8 mouse cellular contexts compared by ENCODE assay signal in the genomic region with DNA sequence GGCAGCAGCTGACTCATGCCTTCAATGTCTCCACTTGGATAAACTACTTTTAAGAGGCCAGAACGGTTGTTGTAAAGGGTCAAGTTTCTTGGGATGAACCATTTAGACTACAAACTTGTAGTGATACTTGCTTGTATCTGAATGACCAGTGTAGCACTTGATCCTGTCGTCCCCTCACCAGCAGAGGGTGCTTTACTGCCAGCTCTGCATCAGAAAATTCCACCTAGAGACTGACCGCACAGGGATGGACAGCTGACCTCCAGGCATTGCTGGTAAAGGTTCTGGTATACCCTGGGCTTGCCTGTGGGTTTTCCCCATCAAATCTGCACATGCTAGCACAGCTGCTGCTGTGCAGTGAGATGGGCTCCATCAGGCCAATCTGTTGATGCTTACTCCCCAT. TPM values are rescaled to one million over a fixed set of nuclear protein-coding genes. Genes with fewer than 3 reads are reported as not detected.
DNase-seq lines count a peak whose midpoint lies in the region; ATAC-seq lines count a peak whose summit lies in the region.

No protein-coding gene starts in this region.

- H3K27ac ChIP-seq in forebrain, embryonic 11.5 days (ENCODE audit: low read depth, low read length), result no peak overlapping the region
- H3K27ac ChIP-seq in forebrain, embryonic 10.5 days, result no peak overlapping the region
- no peak overlapping the region for H3K27ac ChIP-seq in neural tube, embryonic 15.5 days (replicated peaks)
- H3K27ac ChIP-seq in embryonic facial prominence, embryonic 12.5 days, result no peak overlapping the region
- no peak overlapping the region for H3K27ac ChIP-seq in forebrain, embryonic 12.5 days

- no peak overlapping the region for H3K4me2 ChIP-seq in forebrain, embryonic 11.5 days (ENCODE audit: low read depth, low read length, severe bottlenecking)
- H3K4me2 ChIP-seq in neural tube, embryonic 15.5 days, result no peak overlapping the region
- H3K4me2 ChIP-seq in embryonic facial prominence, embryonic 12.5 days (replicated peaks), result no peak overlapping the region
- no peak overlapping the region for H3K4me2 ChIP-seq in forebrain, embryonic 12.5 days

- H3K36me3 ChIP-seq in forebrain, embryonic 11.5 days (ENCODE audit: control insufficient read depth, insufficient read depth, low read length), result peaks cover 7% of the 10 kb centered on the region
- peaks cover 86% of the 10 kb centered on the region for H3K36me3 ChIP-seq in forebrain, embryonic 10.5 days (replicated peaks)
- H3K36me3 ChIP-seq in neural tube, embryonic 15.5 days, result peaks cover 56% of the 10 kb centered on the region
- peaks cover 59% of the 10 kb centered on the region for H3K36me3 ChIP-seq in embryonic facial prominence, embryonic 12.5 days
- peaks cover 60% of the 10 kb centered on the region for H3K36me3 ChIP-seq in forebrain, embryonic 12.5 days (replicated peaks)

- no peak overlapping the region for H3K9ac ChIP-seq in forebrain, embryonic 11.5 days (ENCODE audit: low read length)
- H3K9ac ChIP-seq in neural tube, embryonic 15.5 days (replicated peaks), result no peak overlapping the region
- no peak overlapping the region for H3K9ac ChIP-seq in embryonic facial prominence, embryonic 12.5 days
- H3K9ac ChIP-seq in forebrain, embryonic 12.5 days, result no peak overlapping the region

- DNase-seq in forebrain, embryonic 11.5 days (ENCODE audit: low spot score), result peak; percentile 56
- DNase-seq in forebrain, embryonic 10.5 days (ENCODE audit: extremely low spot score, low spot score), result no peak
- peak; percentile 40 for DNase-seq in neural tube, embryonic 10.5 days (ENCODE audit: extremely low spot score, low spot score)
- DNase-seq in lung, postnatal 25 days (ENCODE audit: low spot score), result peak; percentile 40
- DNase-seq in heart, postnatal 25 days (ENCODE audit: low spot score), result no peak

- WGBS in forebrain, embryonic 11.5 days, result 38% methylated on average over 3 of the region's 3 CpGs
- WGBS in forebrain, embryonic 10.5 days, result 41% methylated on average over 3 of the region's 3 CpGs
- 33% methylated on average over 3 of the region's 3 CpGs for WGBS in neural tube, embryonic 15.5 days
- 28% methylated on average over 3 of the region's 3 CpGs for WGBS in embryonic facial prominence, embryonic 12.5 days
- 44% methylated on average over 3 of the region's 3 CpGs for WGBS in forebrain, embryonic 12.5 days

- intact Hi-C loops in heart, postnatal 25 days (cut with DNase I), result loop anchor here (10.0 kb wide), 1 partner anchor 224 kb away; a partner anchor contains a TSS

- no peak overlapping the region for H3K4me3 ChIP-seq in forebrain, embryonic 11.5 days (ENCODE audit: low read depth, low read length)
- H3K4me3 ChIP-seq in forebrain, embryonic 10.5 days, result no peak overlapping the region
- no peak overlapping the region for H3K4me3 ChIP-seq in neural tube, embryonic 15.5 days (replicated peaks)
- no peak overlapping the region for H3K4me3 ChIP-seq in embryonic facial prominence, embryonic 12.5 days
- H3K4me3 ChIP-seq in forebrain, embryonic 12.5 days (replicated peaks), result no peak overlapping the region

- no peaks in the 10 kb centered on the region for H3K27me3 ChIP-seq in forebrain, embryonic 11.5 days (ENCODE audit: control insufficient read depth, insufficient read depth, low read length)
- H3K27me3 ChIP-seq in forebrain, embryonic 10.5 days (ENCODE audit: poor library complexity, severe bottlenecking), result no peaks in the 10 kb centered on the region
- no peaks in the 10 kb centered on the region for H3K27me3 ChIP-seq in neural tube, embryonic 15.5 days (replicated peaks)
- H3K27me3 ChIP-seq in embryonic facial prominence, embryonic 12.5 days, result no peaks in the 10 kb centered on the region
- no peaks in the 10 kb centered on the region for H3K27me3 ChIP-seq in forebrain, embryonic 12.5 days

- no peaks in the 10 kb centered on the region for H3K9me3 ChIP-seq in forebrain, embryonic 11.5 days (ENCODE audit: control insufficient read depth, low read length)
- H3K9me3 ChIP-seq in forebrain, embryonic 10.5 days, result no peaks in the 10 kb centered on the region
- no peaks in the 10 kb centered on the region for H3K9me3 ChIP-seq in neural tube, embryonic 15.5 days (replicated peaks)
- H3K9me3 ChIP-seq in embryonic facial prominence, embryonic 12.5 days, result no peaks in the 10 kb centered on the region
- no peaks in the 10 kb centered on the region for H3K9me3 ChIP-seq in forebrain, embryonic 12.5 days

- H3K4me1 ChIP-seq in forebrain, embryonic 11.5 days (replicated peaks; ENCODE audit: control insufficient read depth, insufficient read depth, low read length), result peaks cover 3% of the 10 kb centered on the region; the same call in 1 of the 2 replicates
- peaks cover 13% of the 10 kb centered on the region for H3K4me1 ChIP-seq in forebrain, embryonic 10.5 days
- peaks cover 17% of the 10 kb centered on the region for H3K4me1 ChIP-seq in neural tube, embryonic 15.5 days
- H3K4me1 ChIP-seq in embryonic facial prominence, embryonic 12.5 days, result peaks cover 5% of the 10 kb centered on the region
- H3K4me1 ChIP-seq in forebrain, embryonic 12.5 days, result peaks cover 12% of the 10 kb centered on the region

- no peak for ATAC-seq in forebrain, embryonic 11.5 days (replicated peaks; ENCODE audit: low FRiP score)
- ATAC-seq in neural tube, embryonic 15.5 days (ENCODE audit: low FRiP score), result no peak
- ATAC-seq in embryonic facial prominence, embryonic 12.5 days (ENCODE audit: insufficient number of reproducible peaks, insufficient read depth, low FRiP score, low TSS enrichment), result 0 out of 2 replicates have a peak, but pooled peaks have one; percentile 23
- ATAC-seq in forebrain, embryonic 12.5 days (ENCODE audit: low FRiP score), result no peak

RNA-seq across cellular contexts. Expression of a gene that starts 1.3 kb away (rescaled TPM):
- 32.4 and 34.6 TPM in 2 replicates for polyA plus RNA-seq in forebrain, embryonic 11.5 days (2014; fragmentation: Nextera tagmentation; extraction: Ambion mirVana)
- polyA plus RNA-seq in forebrain, embryonic 10.5 days (2016; fragmentation: Nextera tagmentation; extraction: Ambion mirVana), result 35.1 and 35.2 TPM in 2 replicates
- polyA plus RNA-seq in neural tube, embryonic 15.5 days (2015; fragmentation: Nextera tagmentation; extraction: Ambion mirVana), result 38.6 and 41.7 TPM in 2 replicates
- 36.5 and 37.7 TPM in 2 replicates for polyA plus RNA-seq in embryonic facial prominence, embryonic 12.5 days (2016; fragmentation: Nextera tagmentation; extraction: Ambion mirVana)
- total RNA-seq in heart, postnatal 25 days (2021), result 1 to 10 TPM; 3.3 to 4.0 TPM
- 31.2 and 34.1 TPM in 2 replicates for polyA plus RNA-seq in forebrain, embryonic 12.5 days (2016; fragmentation: Nextera tagmentation; extraction: Ambion mirVana)

RNA-seq across cellular contexts. Expression of a gene that starts 11.3 kb away (rescaled TPM):
- polyA plus RNA-seq in forebrain, embryonic 11.5 days (2014; fragmentation: Nextera tagmentation; extraction: Ambion mirVana), result 38.2 and 40.1 TPM in 2 replicates
- polyA plus RNA-seq in forebrain, embryonic 10.5 days (2016; fragmentation: Nextera tagmentation; extraction: Ambion mirVana), result 23.7 and 24.2 TPM in 2 replicates
- polyA plus RNA-seq in neural tube, embryonic 15.5 days (2015; fragmentation: Nextera tagmentation; extraction: Ambion mirVana), result 21.3 and 26.2 TPM in 2 replicates
- 22.4 and 25.1 TPM in 2 replicates for polyA plus RNA-seq in embryonic facial prominence, embryonic 12.5 days (2016; fragmentation: Nextera tagmentation; extraction: Ambion mirVana)
- 10 to 100 TPM; 16.7 to 16.8 TPM for total RNA-seq in heart, postnatal 25 days (2021)
- 21.8 and 21.9 TPM in 2 replicates for polyA plus RNA-seq in forebrain, embryonic 12.5 days (2016; fragmentation: Nextera tagmentation; extraction: Ambion mirVana)

RNA-seq across cellular contexts. Expression of a gene that starts 14.0 kb away (rescaled TPM):
- polyA plus RNA-seq in forebrain, embryonic 11.5 days (2014; fragmentation: Nextera tagmentation; extraction: Ambion mirVana), result 130 and 141 TPM in 2 replicates
- 121 and 124 TPM in 2 replicates for polyA plus RNA-seq in forebrain, embryonic 10.5 days (2016; fragmentation: Nextera tagmentation; extraction: Ambion mirVana)
- polyA plus RNA-seq in neural tube, embryonic 15.5 days (2015; fragmentation: Nextera tagmentation; extraction: Ambion mirVana), result 167 and 179 TPM in 2 replicates
- 138 and 144 TPM in 2 replicates for polyA plus RNA-seq in embryonic facial prominence, embryonic 12.5 days (2016; fragmentation: Nextera tagmentation; extraction: Ambion mirVana)
- total RNA-seq in heart, postnatal 25 days (2021), result 100 to 1,000 TPM in 1 of 2 experiments, 10 to 100 TPM in 1; 98.7 to 101 TPM
- 132 and 143 TPM in 2 replicates for polyA plus RNA-seq in forebrain, embryonic 12.5 days (2016; fragmentation: Nextera tagmentation; extraction: Ambion mirVana)

RNA-seq across cellular contexts. Expression of a gene that starts 14.9 kb away (rescaled TPM):
- 3.3 and 4.5 TPM in 2 replicates for polyA plus RNA-seq in forebrain, embryonic 11.5 days (2014; fragmentation: Nextera tagmentation; extraction: Ambion mirVana)
- 4.5 and 5.3 TPM in 2 replicates for polyA plus RNA-seq in forebrain, embryonic 10.5 days (2016; fragmentation: Nextera tagmentation; extraction: Ambion mirVana)
- 2.8 and 5.0 TPM in 2 replicates for polyA plus RNA-seq in neural tube, embryonic 15.5 days (2015; fragmentation: Nextera tagmentation; extraction: Ambion mirVana)
- 6.5 and 7.0 TPM in 2 replicates for polyA plus RNA-seq in embryonic facial prominence, embryonic 12.5 days (2016; fragmentation: Nextera tagmentation; extraction: Ambion mirVana)
- total RNA-seq in heart, postnatal 25 days (2021), result 10 to 100 TPM; 22.2 to 23.3 TPM
- polyA plus RNA-seq in forebrain, embryonic 12.5 days (2016; fragmentation: Nextera tagmentation; extraction: Ambion mirVana), result 3.3 and 4.4 TPM in 2 replicates

RNA-seq across cellular contexts. Expression of a gene that starts 25.9 kb away (rescaled TPM):
- polyA plus RNA-seq in forebrain, embryonic 11.5 days (2014; fragmentation: Nextera tagmentation; extraction: Ambion mirVana), result 14.1 and 16.8 TPM in 2 replicates
- polyA plus RNA-seq in forebrain, embryonic 10.5 days (2016; fragmentation: Nextera tagmentation; extraction: Ambion mirVana), result 17.8 and 19.1 TPM in 2 replicates
- polyA plus RNA-seq in neural tube, embryonic 15.5 days (2015; fragmentation: Nextera tagmentation; extraction: Ambion mirVana), result 43.9 and 46.8 TPM in 2 replicates
- 22.1 and 27.2 TPM in 2 replicates for polyA plus RNA-seq in embryonic facial prominence, embryonic 12.5 days (2016; fragmentation: Nextera tagmentation; extraction: Ambion mirVana)
- total RNA-seq in heart, postnatal 25 days (2021), result 1 to 10 TPM; 5.3 to 6.6 TPM
- polyA plus RNA-seq in forebrain, embryonic 12.5 days (2016; fragmentation: Nextera tagmentation; extraction: Ambion mirVana), result 15.2 and 17.4 TPM in 2 replicates

Comparison
In these comparisons a context has a peak if more than half of its experiments do, and no peak if none do; other contexts are left out.
1. DNase-seq: peak in forebrain, embryonic 11.5 days (single experiment), neural tube, embryonic 10.5 days (single experiment) and lung, postnatal 25 days (single experiment); none in forebrain, embryonic 10.5 days (single experiment) and heart, postnatal 25 days (single experiment).